Mouse (Mus musculus) heart, postnatal 25 days (tissue): Measurements from ENCODE around the gene Tbc1d2b. TPM values are rescaled to one million over a fixed set of nuclear protein-coding genes. Genes with fewer than 3 reads are reported as not detected.
A peak's percentile ranks its signal among the peaks of the same experiment; 100 is the strongest.

Experiments
- DNase-seq: peaks from one replicate; pipeline ENCODE4 v3.0.0; 2022; ENCODE audit warnings: low spot score
- intact Hi-C: fragments of 180-260 bp; cut with DNase I; formaldehyde crosslinking; loops from one replicate; pipeline ENCODE4 v1.15.1; 2025
- total RNA-seq, 2 experiments: library from RNA; stranded (reverse); gene quantifications; 2 replicates each; pipeline ENCODE4 v1.2.3; 2021

Gene Tbc1d2b
- total RNA-seq, 2 experiments from 2014 or later: 10.4 to 13.5 TPM

- intact Hi-C loops: no loop called here
- no peak for DNase-seq
Measured at GRCm38 (mm10) chr9:90216259-90217001, 54.2 kb downstream of the Tbc1d2b start.

DNA sequence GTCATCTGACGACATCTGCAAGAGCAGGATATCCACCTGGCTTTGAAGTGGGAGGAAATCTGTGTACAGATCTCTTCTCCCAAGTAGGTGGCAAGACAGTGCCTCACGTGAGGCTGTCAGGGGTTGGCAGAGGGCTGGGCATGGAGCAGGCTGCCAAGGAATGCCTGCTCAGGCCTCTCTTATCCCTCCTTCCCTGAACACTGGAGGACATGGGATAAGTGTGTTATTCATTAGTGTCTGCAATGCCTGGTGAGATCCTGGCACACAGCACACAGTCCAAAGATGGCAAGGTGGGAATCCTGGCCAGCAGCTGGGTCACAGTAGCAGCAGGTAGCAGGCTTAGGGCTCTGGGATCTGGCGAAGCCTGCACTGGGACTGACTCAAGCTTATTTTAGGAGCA, 57.5 kb downstream of the Tbc1d2b start:
- DNase-seq: no peak
- intact Hi-C loops: no loop called here

- no peak for DNase-seq
- intact Hi-C loops: no loop called here
Measured at GRCm38 (mm10) chr9:90208655-90209054, 61.9 kb downstream of the Tbc1d2b start.

DNA sequence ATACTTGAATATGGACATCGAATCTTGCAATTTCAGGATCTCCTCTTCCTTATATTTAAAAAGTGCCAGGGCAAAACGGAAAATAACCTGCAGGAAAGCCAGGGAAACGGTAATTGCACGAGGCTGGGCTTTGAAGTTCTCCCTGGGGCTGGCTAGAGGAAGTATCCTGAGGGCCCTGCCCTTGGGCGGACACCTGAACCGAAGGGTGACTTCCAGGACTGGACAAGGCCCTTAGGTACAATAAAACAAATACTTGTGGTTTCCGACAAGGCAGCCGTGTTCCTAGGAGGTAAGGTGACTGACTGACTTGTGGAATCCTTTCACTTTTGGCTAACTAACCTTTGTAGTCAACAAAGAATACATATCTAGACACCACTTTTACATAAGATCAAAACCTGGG, 62.8 kb downstream of the Tbc1d2b start:
- DNase-seq: no peak
- intact Hi-C loops: no loop called here

- DNase-seq: peak; percentile 48
- intact Hi-C loops: loop anchor here (1.0 kb wide), 3 partner anchors 21 to 241 kb away; no protein-coding TSS in a partner anchor
Measured at GRCm38 (mm10) chr9:90206500-90206899, 64.1 kb downstream of the Tbc1d2b start.

DNA sequence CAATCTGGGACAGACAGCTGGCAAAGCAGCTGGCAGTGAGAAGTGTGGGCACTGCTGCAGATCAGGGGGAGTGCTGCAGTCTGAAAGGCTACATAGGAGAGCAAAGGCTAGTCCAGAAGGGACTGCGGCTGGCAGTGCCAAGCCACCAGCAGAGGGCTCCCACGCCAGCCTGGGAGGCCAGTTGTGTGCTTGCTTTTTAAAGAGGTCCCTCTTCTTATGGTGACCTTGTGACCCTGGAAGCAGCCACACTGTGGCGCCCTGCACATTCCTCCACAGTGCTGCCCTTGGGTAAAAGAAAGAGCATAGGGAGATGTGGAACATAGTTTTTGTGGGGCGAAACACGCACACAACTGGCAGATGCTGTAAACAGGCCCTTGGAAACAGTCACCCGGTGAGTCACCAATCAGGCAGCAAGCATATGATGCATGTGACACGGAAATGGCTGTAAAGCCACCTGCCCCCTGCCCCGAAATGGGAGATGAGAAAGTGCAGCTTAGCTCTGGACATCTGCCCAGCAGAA, 66.1 kb downstream of the Tbc1d2b start:
- intact Hi-C loops: no loop called here

GRCm38 (mm10) chr9:90203233-90203632, 67.4 kb downstream of the Tbc1d2b start:
- DNase-seq: no peak
- intact Hi-C loops: no loop called here

More for the DNA sequence above, 66.1 kb downstream of the Tbc1d2b start:
- DNase-seq: no peak

DNA sequence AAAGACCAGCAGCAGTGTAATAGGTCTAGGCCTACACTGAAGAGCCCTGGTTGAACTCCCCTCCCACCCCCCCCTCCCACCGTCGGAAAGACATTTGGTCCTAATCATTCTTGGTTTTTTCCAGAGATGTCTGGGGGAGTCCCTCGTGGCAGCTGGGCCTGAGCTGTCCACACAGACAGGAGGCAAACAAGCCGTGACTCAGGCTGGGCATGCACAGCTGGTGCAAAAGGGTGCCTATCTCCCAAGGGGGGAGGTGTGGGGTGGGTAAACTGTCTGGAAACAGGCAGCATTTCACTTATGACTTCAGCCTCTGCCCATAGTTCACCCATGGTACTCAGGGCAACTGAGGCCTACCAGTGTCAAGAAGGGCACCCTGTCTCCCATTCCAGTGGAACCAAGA, 69.1 kb downstream of the Tbc1d2b start:
- intact Hi-C loops: no loop called here
- no peak for DNase-seq

DNA sequence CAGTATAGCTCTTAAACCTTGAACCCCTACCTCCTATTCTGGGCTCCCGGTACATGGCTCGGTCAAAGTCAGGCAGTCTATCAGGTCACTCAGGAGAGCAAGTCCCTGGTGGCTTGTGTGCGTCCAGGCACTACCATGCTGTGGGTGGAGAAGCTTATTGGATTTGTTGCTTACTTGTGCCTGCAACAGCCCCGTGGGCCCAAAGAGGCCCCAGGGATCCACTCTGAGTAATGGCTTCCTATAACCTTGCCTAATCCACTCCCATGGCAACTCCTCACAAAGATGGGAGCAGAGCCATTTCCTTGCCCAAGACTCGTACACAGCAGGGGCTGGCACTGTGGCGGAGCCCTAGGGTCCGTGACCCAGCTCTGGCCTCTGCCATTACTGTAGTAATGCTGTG, 69.5 kb downstream of the Tbc1d2b start:
- intact Hi-C loops: no loop called here
- DNase-seq: no peak

DNA sequence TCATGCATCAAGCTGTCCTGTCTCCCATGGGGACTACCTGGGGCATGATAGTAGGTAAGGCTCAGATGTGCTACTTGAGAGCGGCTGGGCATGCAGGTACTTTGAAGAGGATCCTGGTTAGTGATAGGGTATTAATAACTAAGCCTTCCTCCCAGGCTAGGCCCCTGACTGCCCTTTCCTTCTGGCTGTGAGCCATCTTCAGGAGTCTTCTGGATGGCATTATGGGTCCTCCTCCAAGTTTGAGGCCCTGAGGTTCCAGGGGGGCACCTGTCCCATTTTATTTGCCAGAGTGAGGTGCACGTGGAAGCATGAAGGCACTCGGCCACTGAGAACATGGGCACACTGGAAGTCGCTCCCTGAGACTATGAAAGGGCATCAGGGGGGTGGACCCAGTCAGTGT, 70.1 kb downstream of the Tbc1d2b start:
- intact Hi-C loops: no loop called here
- DNase-seq: no peak

DNA sequence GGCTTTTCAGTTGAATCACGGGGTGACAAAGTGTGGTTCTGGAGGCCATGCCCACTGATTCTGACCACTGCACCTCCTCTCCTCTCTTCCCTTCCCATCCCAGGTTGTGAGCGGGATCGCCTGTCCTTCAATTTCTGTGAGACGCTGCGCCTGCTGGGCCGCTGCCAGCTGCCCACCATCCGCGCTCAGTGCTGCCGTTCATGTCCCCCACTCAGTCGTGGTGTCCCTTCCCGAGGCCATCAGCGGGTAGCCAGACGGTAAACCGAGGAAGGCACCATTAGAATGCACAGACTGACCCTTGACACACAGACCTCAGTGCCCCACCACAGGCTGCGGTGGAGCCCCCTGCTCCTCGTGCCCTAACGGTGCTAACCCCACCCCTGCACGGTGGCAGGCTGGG, 71.0 kb downstream of the Tbc1d2b start:
- intact Hi-C loops: loop anchor here (2.0 kb wide), 1 partner anchor 37 kb away; the partner anchor contains the start of gene Adamts7
- no peak for DNase-seq

- intact Hi-C loops: loop anchor here (2.0 kb wide), 1 partner anchor 36 kb away; the partner anchor contains the start of gene Adamts7
- DNase-seq: peak; percentile 75
Measured at GRCm38 (mm10) chr9:90198531-90199449, 71.8 kb downstream of the Tbc1d2b start.

DNA sequence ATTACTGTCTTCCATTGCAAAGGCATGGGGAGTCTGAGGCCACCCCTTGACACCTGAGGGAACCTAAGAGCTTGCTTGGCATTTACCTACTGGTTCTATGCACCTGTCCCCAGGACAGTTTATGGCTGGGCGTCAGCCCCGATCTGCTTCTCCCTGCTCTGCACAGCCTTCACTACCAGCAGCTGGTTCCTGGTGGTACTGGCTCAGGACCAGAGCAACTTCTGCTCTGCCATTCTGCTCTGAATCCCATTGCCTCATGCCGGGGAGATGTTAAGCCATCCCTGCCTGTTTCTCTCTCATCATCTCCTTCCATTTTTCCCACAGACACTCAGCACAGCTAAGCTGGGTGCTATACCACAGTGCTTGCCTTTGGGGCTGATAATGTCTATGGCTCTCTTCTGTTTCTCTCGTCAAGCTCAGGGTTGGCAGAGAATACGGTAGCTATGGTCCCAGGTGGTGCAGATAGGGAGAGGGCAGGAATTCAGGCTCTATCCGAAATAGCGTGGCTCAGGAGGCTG, 72.7 kb downstream of the Tbc1d2b start:
- intact Hi-C loops: loop anchor here (2.0 kb wide), 1 partner anchor 35 kb away; the partner anchor contains the start of gene Adamts7
- no peak for DNase-seq

DNA sequence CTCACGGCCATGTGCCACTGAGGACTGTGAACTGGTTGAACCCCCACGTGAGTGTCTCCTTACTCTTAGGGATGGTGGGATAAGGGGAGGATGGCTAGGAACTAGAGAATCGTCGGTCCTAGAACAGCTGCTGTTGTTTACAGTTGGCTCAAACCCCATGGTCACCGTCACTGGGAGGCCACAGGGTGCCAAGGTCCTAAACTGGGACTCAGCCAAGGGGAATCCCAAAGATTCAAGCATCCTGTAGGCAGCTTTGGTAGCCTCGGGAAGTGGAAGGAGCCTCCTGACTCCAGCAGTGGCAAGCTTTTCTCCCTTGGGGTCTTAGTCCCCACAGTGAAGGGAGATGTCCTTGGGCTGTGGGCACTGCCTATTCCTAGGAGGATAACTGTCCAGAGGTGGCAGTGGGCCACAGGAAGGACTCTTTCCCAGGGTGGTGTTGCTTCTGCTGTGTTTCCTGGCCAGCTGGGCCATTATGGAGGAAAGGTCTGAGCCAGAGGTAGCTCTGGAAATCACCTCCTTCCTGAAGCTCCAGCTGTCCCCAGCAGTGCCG, 73.4 kb downstream of the Tbc1d2b start:
- no peak for DNase-seq
- intact Hi-C loops: no loop called here

DNA sequence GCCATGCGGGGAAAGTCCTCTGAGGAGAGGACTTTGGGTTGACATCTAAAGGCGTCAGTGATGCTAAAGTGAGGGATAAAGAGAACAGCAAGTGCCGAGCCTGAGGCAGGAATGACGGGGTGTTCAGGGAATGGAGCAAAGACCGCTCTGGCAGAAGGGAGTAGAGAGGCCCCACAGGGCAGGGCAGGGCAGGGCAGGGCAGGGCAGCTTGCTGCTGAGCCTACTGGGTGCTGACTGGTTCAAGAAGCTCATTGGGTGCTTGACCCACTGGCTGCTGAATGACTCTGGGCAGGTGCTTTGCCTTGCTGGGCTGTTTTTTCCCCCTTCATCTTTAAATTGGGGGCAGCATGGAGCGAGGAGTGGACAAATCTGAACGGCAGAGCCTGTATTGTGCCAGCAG, 74.3 kb downstream of the Tbc1d2b start:
- no peak for DNase-seq
- intact Hi-C loops: no loop called here

DNA sequence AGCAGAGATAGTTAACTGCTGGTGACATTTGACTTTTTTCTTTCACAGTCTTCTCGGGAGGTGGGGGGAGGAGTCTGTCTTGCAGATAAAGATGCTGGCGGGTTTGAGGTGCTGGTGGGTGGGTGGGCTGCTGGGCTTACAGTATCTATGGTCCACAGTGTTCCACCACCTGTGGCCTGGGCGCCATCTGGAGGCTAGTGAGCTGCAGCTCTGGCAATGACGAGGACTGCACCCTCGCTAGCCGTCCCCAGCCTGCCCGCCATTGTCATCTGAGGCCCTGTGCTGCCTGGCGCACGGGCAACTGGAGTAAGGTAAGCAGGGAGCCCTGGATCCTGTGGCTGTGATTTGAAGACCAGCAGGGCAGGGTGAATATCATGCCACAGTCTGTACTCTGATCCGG, 75.6 kb downstream of the Tbc1d2b start:
- intact Hi-C loops: no loop called here
- DNase-seq: no peak

GRCm38 (mm10) chr9:90189391-90189790, 81.2 kb downstream of the Tbc1d2b start:
- intact Hi-C loops: no loop called here
- no peak for DNase-seq

DNA sequence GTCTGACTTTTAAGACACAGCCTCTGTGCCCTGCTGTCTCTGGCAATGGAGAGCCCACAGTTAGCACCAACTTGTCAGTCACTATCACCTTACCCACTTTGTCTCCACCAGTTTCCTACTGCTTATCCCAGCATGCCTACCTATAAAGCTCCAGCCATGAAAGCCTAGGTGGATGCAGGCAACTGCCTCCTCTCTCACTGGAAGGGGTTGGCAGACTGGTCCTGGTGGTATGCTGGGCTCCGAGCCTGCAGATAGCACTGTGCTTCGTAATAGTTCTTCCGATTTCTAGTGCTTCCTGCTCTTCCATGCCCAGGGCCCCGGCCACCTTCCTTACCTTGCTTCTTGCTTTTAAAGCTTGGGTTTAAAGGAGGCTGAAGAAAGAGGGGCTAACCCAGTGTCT, 81.7 kb downstream of the Tbc1d2b start:
- intact Hi-C loops: no loop called here
- no peak for DNase-seq

- intact Hi-C loops: no loop called here
- no peak for DNase-seq
Measured at GRCm38 (mm10) chr9:90185356-90185910, 85.2 kb downstream of the Tbc1d2b start.

DNA sequence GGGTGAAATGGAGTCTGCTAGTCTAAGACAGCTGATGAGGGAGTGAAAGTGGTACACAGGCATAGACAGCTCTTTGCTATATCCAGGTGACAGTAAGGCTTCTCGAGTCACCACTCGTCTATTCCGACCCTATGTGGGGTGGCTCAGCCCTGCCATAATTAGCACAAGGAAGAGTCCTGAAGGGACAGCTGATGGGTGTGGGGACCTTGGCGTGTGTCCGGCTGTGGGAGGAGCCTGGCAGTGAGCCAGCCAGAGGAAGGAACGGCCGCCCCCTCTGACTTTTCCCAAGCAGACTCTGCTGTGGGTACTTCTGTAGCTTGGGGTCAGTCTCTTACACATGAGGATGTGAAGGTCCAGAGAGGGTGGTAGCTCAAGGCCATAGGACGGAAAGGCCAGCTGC, 86.5 kb downstream of the Tbc1d2b start:
- no peak for DNase-seq
- intact Hi-C loops: no loop called here
